Mouse (Mus musculus) testis, adult 2 months (tissue): ENCODE data around the gene Gm49405. TPM values are rescaled to one million over a fixed set of nuclear protein-coding genes. Genes with fewer than 3 reads are reported as not detected.

ENCODE experiments used
- H3K27ac ChIP-seq: fragments of 200-500 bp; 2 replicates; pipeline ENCODE4 v1.5.1; 2012; ENCODE audit warnings: low read depth, low read length; ENCODE audit not compliant: control insufficient read depth, insufficient read depth
- H3K27me3 ChIP-seq: fragments of 200-500 bp; 2 replicates; pipeline ENCODE4 v1.6.1; 2012; ENCODE audit warnings: mild to moderate bottlenecking, low read length, moderate library complexity; ENCODE audit not compliant: control insufficient read depth, insufficient read depth
- H3K36me3 ChIP-seq: fragments of 200-500 bp; 2 replicates; pipeline ENCODE4 v1.6.1; 2012; ENCODE audit warnings: mild to moderate bottlenecking, low read length; ENCODE audit not compliant: control insufficient read depth, insufficient read depth
- H3K4me1 ChIP-seq: fragments of 200-500 bp; 2 replicates; pipeline ENCODE4 v1.6.1; 2012; ENCODE audit warnings: low read length; ENCODE audit not compliant: control insufficient read depth, insufficient read depth
- H3K4me3 ChIP-seq: fragments of 200-500 bp; 2 replicates; pipeline ENCODE4 v1.5.1; 2012; ENCODE audit warnings: low read depth, mild to moderate bottlenecking, low read length, moderate library complexity, mixed read lengths; ENCODE audit not compliant: control insufficient read depth
- CTCF ChIP-seq: fragments of 200-500 bp; IDR thresholded peaks from 2 replicates; pipeline ENCODE4 v1.5.1; 2012; ENCODE audit warnings: low read depth, mild to moderate bottlenecking, inconsistent platforms, low read length, moderate library complexity; ENCODE audit not compliant: control insufficient read depth, insufficient read depth, insufficient replicate concordance
- POLR2A ChIP-seq: fragments of 200-500 bp; IDR thresholded peaks from 2 replicates; pipeline ENCODE4 v1.6.1; 2012; ENCODE audit warnings: low read depth, mild to moderate bottlenecking, inconsistent platforms, low read length, moderate library complexity; ENCODE audit not compliant: control insufficient read depth
- polyA plus RNA-seq: library from polyadenylated mRNA; depleted of rRNA; stranded (reverse); fragments of >200 nt; gene quantifications from 2 replicates; pipeline ENCODE4 v1.2.3, GENCODE M21; 2012; rRNA removed

The Gm49405 gene
- polyA plus RNA-seq, 1 experiment, result 0.48 TPM

- Histone ChIP-seq H3K4me3 (no peak overlapping the region), H3K4me1 (no peaks in the 10 kb centered on the region), H3K27me3 (no peaks in the 10 kb centered on the region), H3K27ac (no peak overlapping the region), H3K36me3 (no peaks in the 10 kb centered on the region)
- TF ChIP-seq CTCF (no peak), POLR2A (no peak)
These were observed 54.2 kb downstream of the Gm49405 start for GRCm38 (mm10) chr19:4054613-4055012.

Other genes starting within 250 kb of the Gm49405 start
- 5.1 and 7.4 TPM in 2 replicates for gene Kmt5b, start 233.2 kb upstream of the Gm49405 start, polyA plus RNA-seq
- 85.7 and 90.2 TPM in 2 replicates for gene Chka, start 148.9 kb upstream of the Gm49405 start, polyA plus RNA-seq
- 11.2 and 11.4 TPM in 2 replicates for gene Tcirg1, start 93.5 kb upstream of the Gm49405 start, polyA plus RNA-seq
- 69.9 and 91.3 TPM in 2 replicates for gene Ndufs8, start 87.9 kb upstream of the Gm49405 start, polyA plus RNA-seq
- 48.2 and 52.4 TPM in 2 replicates for gene Aldh3b1, start 70.8 kb upstream of the Gm49405 start, polyA plus RNA-seq
- 6.6 and 8.0 TPM in 2 replicates for gene Unc93b1, start 65.4 kb upstream of the Gm49405 start, polyA plus RNA-seq
- gene Aldh3b3, start 42.0 kb upstream of the Gm49405 start, polyA plus RNA-seq, result 2.9 and 3.2 TPM in 2 replicates
- gene Aldh3b2, start 28.3 kb upstream of the Gm49405 start, polyA plus RNA-seq, result 48.5 and 48.6 TPM in 2 replicates
- 14.7 and 14.9 TPM in 2 replicates for gene Acy3, start 14.1 kb upstream of the Gm49405 start, polyA plus RNA-seq
- gene Tbx10, start 7.9 kb upstream of the Gm49405 start, polyA plus RNA-seq, result 0.41 and 0.56 TPM in 2 replicates
- 0.99 and 2.4 TPM in 2 replicates for gene Nudt8, start within 50 bp of the Gm49405 start, polyA plus RNA-seq
- 1.3 and 2.0 TPM in 2 replicates for gene Doc2g, start 2.7 kb downstream of the Gm49405 start, polyA plus RNA-seq
- 145 and 173 TPM in 2 replicates for gene Ndufv1, start 12.2 kb downstream of the Gm49405 start, polyA plus RNA-seq
- 88.6 and 94.9 TPM in 2 replicates for gene Gstp1, start 37.4 kb downstream of the Gm49405 start, polyA plus RNA-seq
- gene Gstp2, start 45.4 kb downstream of the Gm49405 start, polyA plus RNA-seq, result 1.5 TPM in 2 replicates
- not detected in 2 replicates for gene Gstp3, start 58.9 kb downstream of the Gm49405 start, polyA plus RNA-seq
- not detected in 2 replicates for gene Cabp2, start 81.0 kb downstream of the Gm49405 start, polyA plus RNA-seq
- gene Cdk2ap2, start 96.6 kb downstream of the Gm49405 start, polyA plus RNA-seq, result 31.5 and 31.7 TPM in 2 replicates
- gene Pitpnm1, start 99.4 kb downstream of the Gm49405 start, polyA plus RNA-seq, result 31.9 and 42.8 TPM in 2 replicates
- 21.0 and 23.5 TPM in 2 replicates for gene Aip, start 125.2 kb downstream of the Gm49405 start, polyA plus RNA-seq
- gene Gpr152, start 139.2 kb downstream of the Gm49405 start, polyA plus RNA-seq, result 0.02 TPM in 1 of 2 replicates, not detected in the other
- 0.16 and 0.29 TPM in 2 replicates for gene Cabp4, start 143.4 kb downstream of the Gm49405 start, polyA plus RNA-seq
- gene Coro1b, start 148.0 kb downstream of the Gm49405 start, polyA plus RNA-seq, result 87.3 and 97.2 TPM in 2 replicates
- 0.65 and 1.0 TPM in 2 replicates for gene Ptprcap, start 153.0 kb downstream of the Gm49405 start, polyA plus RNA-seq
- gene Rps6kb2, start 162.7 kb downstream of the Gm49405 start, polyA plus RNA-seq, result 10.9 and 11.1 TPM in 2 replicates
- 2.5 and 2.7 TPM in 2 replicates for gene Carns1, start 174.9 kb downstream of the Gm49405 start, polyA plus RNA-seq
- 0.98 and 1.3 TPM in 2 replicates for gene Tbc1d10c, start 190.7 kb downstream of the Gm49405 start, polyA plus RNA-seq
- gene Ppp1ca, start 191.4 kb downstream of the Gm49405 start, polyA plus RNA-seq, result 48.8 and 49.8 TPM in 2 replicates
- gene Rad9a, start 201.0 kb downstream of the Gm49405 start, polyA plus RNA-seq, result 9.0 and 9.2 TPM in 2 replicates
- 2.0 and 3.1 TPM in 2 replicates for gene Clcf1, start 213.6 kb downstream of the Gm49405 start, polyA plus RNA-seq
- gene AC109138.7, start 213.7 kb downstream of the Gm49405 start, polyA plus RNA-seq, result 1.2 and 3.0 TPM in 2 replicates
- 16.3 and 19.4 TPM in 2 replicates for gene Pold4, start 231.3 kb downstream of the Gm49405 start, polyA plus RNA-seq